Mouse (Mus musculus) ES-E14 (cell line): ENCODE measurements at regions not wholly inside any gene's neighbourhood (a gene's known extent, or its start where the extent isn't known, plus 50 kb on each side); places are given as distances from the start of the nearest gene placed in this dataset.

Source experiments
- HCFC1 ChIP-seq: IDR thresholded peaks from 2 replicates; pipeline ENCODE4 v1.6.1; 2012; ENCODE audit warnings: low read length, inconsistent platforms, borderline replicate concordance; ENCODE audit not compliant: insufficient read depth
- MAFK ChIP-seq: IDR thresholded peaks from 2 replicates; pipeline ENCODE4 v1.6.1; 2014; ENCODE audit warnings: mild to moderate bottlenecking, low read depth, low read length, inconsistent platforms; ENCODE audit not compliant: insufficient read depth
- ZC3H11A ChIP-seq: IDR thresholded peaks from 2 replicates; pipeline ENCODE4 v1.6.1; 2012; ENCODE audit warnings: low read depth, mild to moderate bottlenecking, inconsistent platforms, low read length, borderline replicate concordance

DNA sequence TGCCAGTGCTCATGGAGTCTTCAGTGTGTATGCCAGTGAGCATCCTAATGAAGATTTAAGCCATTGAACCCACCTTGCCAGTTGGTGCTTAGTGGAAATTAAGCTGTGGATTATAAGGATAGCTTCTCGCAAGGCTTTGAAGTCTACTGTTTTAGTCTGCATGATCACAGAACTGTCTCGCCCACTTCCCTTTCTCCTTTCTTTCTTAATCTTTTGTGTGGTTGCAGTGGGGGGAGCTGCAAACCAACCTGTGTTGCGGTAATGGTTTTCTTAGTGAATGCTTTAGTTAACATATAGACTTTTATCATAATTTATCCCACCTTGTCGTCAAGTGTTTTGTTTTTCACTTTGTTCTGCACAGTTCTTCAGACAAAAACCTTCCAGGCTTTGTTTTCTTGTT, 447.9 kb upstream of the Atp11b start:
- no peak for TF ChIP-seq HCFC1
- TF ChIP-seq MAFK: no peak
- TF ChIP-seq ZC3H11A: no peak
